Mouse (Mus musculus): ENCODE measurements around the gene Stk11ip. TPM values are rescaled to one million over a fixed set of nuclear protein-coding genes. Genes with fewer than 3 reads are reported as not detected.

The Stk11ip gene
- total RNA-seq, 2 experiments from 2014 or later, result 25.6 to 27.4 TPM

DNA sequence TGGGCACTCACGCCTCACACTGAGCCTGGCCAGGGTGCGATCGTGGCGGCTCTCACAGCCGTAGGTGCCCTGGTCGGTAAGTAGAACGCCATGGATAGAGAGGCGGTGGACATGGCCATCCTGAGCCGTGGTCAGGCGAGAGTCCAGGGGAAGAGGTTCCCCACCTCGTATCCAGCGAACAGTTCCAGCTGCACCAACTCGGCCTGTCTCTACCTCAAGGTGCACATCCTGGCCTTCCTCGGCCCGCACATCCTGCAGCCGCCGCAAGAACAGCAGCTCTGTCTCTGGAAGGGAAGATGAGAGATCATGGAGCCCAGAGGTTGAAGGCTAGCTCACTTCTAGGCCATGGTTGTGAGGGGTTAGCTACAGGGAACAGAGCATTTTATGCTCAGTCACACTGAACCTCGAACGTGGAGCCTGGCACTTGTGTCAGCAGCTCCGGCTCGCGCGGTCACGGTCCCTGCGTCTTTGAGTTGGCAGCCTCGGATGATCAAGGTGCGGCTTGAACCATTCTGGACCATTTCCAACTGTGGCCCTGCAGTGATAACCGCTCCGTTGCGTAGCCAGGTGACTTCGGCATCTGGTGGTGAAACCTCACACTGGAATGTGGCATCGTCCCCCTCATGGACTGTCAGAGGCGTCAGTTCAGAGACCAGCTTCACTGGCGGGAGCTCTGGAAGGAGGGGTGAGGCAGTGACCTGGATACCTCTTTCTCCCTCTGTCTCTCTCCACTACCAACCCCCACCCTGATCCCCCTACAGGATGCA is 30.4 kb upstream of the Stk11ip start:
- Histone ChIP-seq H3K4me3 (no peak overlapping the region), H3K27ac (no peak overlapping the region)
- DNase-seq (ENCODE audit: low spot score in 2 of 2), result no peak
- no peak for TF ChIP-seq CTCF (conservative IDR thresholded peaks at IDR 0.05)

DNA sequence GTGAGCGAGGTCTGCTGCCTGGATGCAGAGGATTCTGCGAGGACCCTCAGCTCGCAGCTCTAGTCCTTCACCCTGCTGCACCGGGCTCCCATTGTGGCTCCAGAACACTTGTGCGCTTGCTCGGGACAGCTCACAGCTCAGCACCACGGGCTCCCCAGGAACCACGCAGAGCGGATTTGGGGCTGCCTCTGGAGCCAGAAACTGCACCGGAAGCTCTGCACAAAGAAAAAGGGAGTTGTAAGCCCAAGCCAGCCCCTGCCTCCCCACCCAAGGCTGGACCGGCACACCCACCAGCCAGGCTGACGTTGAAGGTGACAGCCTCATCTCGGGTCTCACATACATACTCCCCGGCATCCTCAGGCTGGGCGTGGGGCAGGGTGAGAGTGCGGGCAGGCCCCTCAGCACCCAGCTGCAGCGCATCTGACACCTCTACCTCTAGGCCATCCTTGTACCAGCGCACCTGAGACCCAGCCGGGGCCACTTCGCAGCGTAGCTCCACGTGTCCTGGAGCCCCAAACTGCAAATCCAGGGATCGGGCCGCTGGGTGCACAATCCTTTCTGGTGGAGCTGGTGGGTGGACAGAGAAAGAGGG is 28.7 kb upstream of the Stk11ip start:
- no peak overlapping the region for H3K27ac ChIP-seq
- DNase-seq (ENCODE audit: low spot score in 2 of 2), result no peak
- TF ChIP-seq CTCF (conservative IDR thresholded peaks at IDR 0.05), result no peak
- no peak overlapping the region for H3K4me3 ChIP-seq

DNA sequence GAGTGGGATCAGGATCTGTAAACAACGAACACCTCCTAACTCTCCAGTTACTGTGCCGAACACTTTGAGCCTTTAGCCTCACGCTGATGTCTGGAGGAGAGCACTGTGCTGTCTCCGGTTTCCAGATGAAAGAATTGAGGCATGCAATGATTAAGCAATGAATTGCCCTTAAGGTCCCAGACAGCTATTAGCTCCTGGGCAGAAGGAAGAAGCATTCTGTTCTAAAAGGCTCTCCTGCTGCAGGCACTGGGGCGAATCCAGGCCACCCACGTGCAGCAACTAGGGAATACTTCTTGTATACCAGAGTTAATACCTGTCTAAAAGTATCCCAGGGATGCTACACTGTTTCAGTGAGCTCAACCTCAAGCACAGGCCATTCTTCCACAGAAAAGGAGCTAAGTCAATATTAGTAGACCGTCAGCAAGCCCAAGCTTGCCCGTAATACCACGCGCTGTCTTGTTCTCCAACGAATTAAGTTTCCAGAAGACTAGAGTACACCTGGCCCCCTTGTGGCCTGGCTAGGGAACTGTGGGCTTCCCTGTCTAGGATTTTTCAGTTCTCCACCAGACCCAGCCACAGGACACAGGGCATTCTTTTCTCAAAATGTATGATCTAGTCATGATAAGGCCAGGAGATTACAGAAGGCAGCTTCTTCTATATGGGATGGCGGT is 26.3 kb upstream of the Stk11ip start:
- no peak for DNase-seq (ENCODE audit: low spot score in 2 of 2)
- H3K4me3 ChIP-seq, result no peak overlapping the region
- TF ChIP-seq CTCF (conservative IDR thresholded peaks at IDR 0.05), result peak; percentile 87
- no peak overlapping the region for H3K27ac ChIP-seq

DNA sequence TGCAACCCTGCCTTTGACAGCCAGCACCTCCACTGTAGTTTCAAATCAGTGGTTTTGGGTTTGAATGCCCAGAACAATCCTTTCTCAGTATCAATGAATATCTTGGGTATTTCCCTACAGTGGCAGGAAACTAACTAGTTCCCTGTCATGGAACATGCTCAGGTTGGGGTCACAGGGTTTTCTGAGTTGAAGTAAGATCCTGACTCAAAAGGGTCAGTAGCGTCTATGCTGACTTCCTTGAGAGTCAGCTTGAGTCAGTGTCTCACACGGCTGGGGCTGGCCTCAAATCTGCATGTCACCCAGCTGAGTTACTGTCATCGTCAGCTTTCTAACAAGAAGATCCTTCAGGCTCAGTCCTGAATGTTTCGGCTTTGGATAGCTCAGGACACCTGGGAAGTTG is 22.4 kb upstream of the Stk11ip start:
- Histone ChIP-seq H3K27ac (no peak overlapping the region), H3K4me3 (no peak overlapping the region)
- no peak for TF ChIP-seq CTCF (conservative IDR thresholded peaks at IDR 0.05)
- DNase-seq (ENCODE audit: low spot score in 2 of 2), result no peak

DNA sequence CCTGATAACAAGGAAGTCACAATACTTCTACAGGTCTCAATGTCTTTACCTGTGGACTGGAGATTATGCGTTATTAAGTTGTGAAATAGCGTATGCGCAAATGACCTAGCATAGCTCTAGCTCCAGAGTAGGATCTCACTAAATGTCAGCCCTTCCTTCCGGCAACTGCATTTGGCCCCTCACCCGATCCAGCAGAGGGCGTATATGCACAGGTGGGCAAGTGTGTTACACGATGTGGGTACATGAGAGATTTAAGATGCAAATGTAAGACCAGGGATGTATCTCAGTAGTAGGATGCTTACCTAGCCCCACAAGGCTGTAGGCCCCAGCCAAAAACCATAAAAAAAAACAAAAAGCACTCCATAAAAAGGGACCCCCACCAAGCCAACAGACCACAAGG is 21.9 kb upstream of the Stk11ip start:
- no peak overlapping the region for H3K4me3 ChIP-seq
- no peak overlapping the region for H3K27ac ChIP-seq
- DNase-seq (ENCODE audit: low spot score in 2 of 2), result no peak
- peak; percentile 21; the same call in 1 of the 2 replicates for TF ChIP-seq CTCF (conservative IDR thresholded peaks at IDR 0.05)

DNA sequence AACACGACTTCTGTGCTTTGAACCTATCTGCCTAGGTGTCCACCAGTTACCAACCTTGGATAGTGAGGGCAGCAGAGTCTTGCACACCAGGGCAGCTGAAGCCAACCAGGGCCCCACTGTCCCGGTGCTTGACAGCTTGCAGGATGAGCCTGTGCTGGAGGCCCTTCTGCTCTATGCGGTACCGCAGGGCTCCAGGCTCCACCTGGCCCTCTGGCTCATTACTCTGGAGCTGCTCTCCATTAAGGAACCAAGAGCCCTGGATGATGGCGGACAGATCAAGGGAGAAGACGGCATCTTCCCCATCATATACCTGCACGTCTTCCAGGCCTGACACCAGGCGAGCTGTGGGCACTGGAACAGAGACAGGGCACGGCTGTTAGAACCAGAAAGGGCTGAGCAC is 19.4 kb upstream of the Stk11ip start:
- DNase-seq (ENCODE audit: low spot score in 2 of 2), result no peak
- Histone ChIP-seq H3K27ac (no peak overlapping the region), H3K4me3 (no peak overlapping the region)
- no peak for TF ChIP-seq CTCF (conservative IDR thresholded peaks at IDR 0.05)

DNA sequence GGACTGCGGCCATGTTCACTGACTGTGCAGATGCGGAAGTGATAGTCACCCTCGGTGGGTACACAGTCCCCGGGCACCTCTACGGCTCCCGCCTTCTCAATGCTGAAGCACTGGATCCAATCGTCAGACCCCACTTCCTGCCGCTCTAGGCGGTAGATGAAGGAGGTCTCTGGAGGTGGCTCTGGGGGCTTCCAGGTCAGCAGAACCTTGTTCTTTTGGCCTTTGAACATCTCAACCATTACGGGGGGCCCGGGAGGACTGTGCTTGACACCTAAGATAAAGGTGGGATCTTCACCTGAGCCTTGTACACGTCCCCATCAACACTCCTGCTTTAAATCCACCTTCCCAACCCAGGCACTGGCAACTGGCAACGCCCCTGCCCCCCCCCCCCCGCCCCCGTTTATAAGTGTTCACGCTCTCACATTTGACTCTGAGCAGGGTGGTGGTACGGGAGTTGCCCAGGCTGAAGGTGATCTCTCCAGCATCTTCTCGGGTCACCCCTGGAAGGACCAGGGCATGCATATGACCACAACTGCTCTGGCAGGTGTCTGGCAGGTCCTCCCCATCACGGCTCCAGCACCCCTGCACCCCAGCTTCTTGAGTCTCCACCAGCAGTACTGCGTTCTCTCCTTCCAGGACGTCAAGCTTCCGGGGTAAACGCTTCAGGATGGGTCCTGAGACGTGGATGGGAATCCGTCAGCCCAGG is 18.2 kb upstream of the Stk11ip start:
- no peak for DNase-seq (ENCODE audit: low spot score in 2 of 2)
- H3K4me3 ChIP-seq, result no peak overlapping the region
- TF ChIP-seq CTCF (conservative IDR thresholded peaks at IDR 0.05), result no peak
- H3K27ac ChIP-seq, result no peak overlapping the region

DNA sequence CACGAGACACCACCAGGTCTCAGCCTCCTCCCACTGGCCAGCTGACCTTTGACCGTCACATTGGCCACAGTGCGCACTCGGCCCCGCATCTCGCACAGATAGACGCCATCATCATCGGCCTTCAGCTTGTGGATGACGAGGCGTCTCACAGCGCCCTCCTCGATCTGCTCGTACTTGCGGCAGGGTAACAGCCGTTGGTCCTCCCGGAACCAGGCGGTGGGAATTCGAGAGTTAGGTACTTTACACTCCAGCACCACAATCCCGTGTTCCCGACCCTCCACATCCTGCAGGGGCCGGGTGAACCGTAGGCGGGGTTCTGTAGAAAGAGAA is 17.7 kb upstream of the Stk11ip start:
- Histone ChIP-seq H3K27ac (no peak overlapping the region), H3K4me3 (no peak overlapping the region)
- no peak for TF ChIP-seq CTCF (conservative IDR thresholded peaks at IDR 0.05)
- DNase-seq (ENCODE audit: low spot score in 2 of 2), result no peak

DNA sequence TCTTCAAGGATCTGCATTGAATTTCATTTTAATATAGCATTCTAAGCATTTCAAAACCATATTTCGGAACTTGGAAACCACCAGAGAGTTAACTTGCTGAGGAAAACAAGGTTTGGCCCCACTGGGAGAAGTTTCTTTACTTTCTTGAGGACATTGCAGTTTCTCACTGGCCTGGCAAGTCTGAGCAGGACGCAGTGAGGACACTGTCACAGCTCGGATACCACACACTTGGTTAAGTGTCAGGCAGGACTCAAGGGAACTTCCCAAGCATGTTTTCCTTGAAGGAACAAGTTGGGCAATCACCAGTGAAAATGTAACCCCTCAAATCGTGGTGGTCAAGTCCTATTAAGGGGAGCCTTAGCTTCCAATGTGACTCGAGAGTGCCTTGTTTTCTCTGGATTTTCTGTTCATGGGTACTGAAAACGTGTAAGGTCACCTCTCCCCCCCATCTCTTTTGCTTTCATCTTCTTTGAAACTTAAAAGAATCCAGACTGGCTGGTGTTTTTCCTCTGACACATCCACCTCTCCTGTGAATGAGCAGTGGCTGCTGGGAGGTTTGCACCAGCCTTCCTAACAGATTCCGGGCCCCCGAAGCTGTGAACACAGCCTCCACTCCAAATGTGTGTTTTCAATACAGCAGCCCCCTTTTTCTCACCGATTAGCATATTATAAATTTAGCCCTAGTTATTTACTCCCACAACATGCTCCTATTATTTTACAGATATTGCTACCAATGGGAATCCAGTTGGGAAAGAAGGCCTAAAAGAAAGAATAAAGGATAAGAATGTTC is 16.9 kb upstream of the Stk11ip start:
- peak; percentile 65 to 74 for DNase-seq (ENCODE audit: low spot score in 2 of 2)
- peak overlapping the region; percentile 94 for H3K27ac ChIP-seq
- TF ChIP-seq CTCF (conservative IDR thresholded peaks at IDR 0.05), result no peak

DNA sequence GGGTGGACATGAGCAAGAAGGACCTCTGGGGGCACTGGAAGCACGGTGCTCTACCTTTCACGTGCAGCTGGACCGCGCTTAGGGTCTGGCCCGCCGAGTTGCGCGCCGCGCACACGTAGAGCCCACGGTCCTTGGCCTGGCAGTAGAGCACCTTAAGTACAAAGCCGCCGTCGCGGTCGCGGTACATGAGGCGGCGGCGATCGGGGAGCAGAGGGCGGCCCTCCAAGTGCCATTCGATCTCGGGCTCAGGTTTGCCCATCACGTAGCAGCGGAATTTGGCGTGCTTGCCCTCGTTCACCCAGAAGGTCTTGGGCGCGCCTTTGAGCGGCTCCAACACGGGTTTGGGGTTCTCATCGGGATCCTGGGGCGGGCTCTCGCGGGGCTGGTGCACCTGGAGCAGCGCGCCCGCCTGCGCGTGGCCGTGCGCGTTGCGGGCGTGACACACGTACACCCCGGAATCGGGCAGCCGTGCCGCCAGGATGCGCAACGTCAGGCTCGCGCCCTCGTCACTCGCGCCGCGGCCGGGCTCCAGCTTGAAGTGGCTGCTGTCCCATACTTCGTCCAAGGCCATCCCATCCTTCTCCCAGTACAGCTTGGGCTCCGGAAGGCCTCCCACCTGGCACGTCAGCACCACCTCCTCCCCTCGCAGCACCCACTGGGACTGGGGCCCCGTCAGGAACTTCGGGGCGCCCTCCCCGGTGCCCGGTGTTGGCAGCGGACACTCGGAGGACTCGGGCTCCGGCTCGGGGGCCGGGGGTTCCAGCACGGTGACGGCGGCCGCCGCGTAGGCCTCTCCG is 16.0 kb upstream of the Stk11ip start:
- H3K4me3 ChIP-seq, result peak overlapping the region; percentile 84
- DNase-seq (ENCODE audit: low spot score in 2 of 2), result peak; percentile 72
- H3K27ac ChIP-seq, result peak overlapping the region; percentile 94
- no peak for TF ChIP-seq CTCF (conservative IDR thresholded peaks at IDR 0.05)

More for the DNA sequence above, 16.9 kb upstream of the Stk11ip start:
- peak overlapping the region; percentile 84 for H3K4me3 ChIP-seq

DNA sequence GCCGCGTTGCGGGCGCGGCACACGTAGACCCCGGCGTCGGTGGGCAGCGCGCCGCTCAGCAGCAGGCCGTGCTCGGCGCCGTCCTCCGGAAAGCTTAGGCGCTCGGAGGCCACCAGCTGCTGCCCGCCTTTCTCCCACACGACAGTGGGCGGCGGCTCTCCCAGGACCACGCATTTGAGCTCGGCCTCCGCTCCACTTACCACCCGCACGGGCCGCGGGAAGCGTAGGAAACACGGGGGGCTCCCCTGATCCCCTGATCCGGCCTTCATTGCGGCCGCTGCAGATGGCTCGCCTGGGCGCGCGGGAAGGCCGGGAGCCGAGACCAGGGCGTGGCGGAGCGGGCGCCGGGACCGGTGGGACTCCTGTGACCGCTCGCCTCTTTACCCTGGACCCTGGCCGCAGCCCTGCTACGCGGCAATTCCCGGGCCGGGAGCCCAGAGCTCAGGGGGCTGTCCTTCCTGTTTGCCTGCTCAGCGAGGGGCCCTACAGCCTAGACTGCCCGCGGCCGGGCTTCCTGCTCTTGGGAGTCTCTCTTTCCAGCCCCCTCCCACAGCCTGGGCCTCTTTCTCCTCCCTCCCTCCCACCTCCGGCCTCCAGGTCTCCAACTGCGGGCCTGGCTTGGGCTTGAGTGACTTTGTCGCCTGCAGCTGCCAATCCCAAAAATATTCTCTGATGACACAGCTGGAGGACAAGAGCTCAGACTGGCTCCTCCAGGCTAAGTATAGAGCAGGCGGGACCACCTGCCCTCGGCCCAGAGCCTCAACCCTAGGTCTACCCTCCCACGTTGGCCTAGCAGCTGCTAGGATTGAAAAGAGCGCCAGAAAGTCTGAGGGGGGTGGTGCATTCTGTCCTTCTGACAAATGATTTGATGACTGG is 15.1 kb upstream of the Stk11ip start, which contains the start of gene Obsl1:
Obsl1 (minus strand) TSS at position 497 of the 876 bp plus-strand sequence.
- DNase-seq (ENCODE audit: low spot score in 2 of 2), result peak in 1 of 2 experiments; percentile 49
- no peak for TF ChIP-seq CTCF (conservative IDR thresholded peaks at IDR 0.05)
- H3K4me3 ChIP-seq, result peak within 1 kb of the TSS; percentile 84
- peak within 1 kb of the TSS; percentile 94 for H3K27ac ChIP-seq

All from layer of hippocampus, adult 2 months (tissue).